Mouse (Mus musculus) liver, embryonic 14.5 days (tissue): ENCODE measurements at regions not wholly inside any gene's neighbourhood (a gene's known extent, or its start where the extent isn't known, plus 50 kb on each side); places are given as distances from the start of the nearest gene placed in this dataset.

Experiments used
- CTCF ChIP-seq: IDR thresholded peaks from 2 replicates; pipeline ENCODE4 v1.5.1; 2016; ENCODE audit warnings: antibody characterized with exemption, low read depth, control low read depth
- EP300 ChIP-seq: IDR thresholded peaks from 2 replicates; pipeline ENCODE4 v1.6.1; 2016; ENCODE audit warnings: antibody characterized with exemption, low read depth

DNA sequence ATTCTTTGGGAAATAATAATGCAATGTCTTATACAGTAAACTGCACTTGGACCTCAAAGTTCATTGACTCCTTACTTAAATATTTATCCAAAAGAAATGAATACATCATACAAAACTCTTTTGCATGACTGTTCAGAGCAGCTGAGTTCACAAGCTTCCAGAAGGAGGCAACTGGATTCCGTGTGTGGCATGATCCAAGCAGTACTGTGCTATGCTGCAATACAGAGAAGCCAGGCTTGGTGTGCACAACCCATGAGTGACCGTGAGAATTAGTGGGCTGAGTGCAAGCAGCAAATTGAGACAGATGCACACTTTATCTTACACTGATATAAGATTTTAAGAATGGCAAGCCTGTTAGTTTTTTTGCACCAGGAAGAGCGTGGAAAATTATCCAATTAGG, 270.0 kb upstream of the Gimd1 start:
- TF ChIP-seq EP300 (no peak), CTCF (no peak)
